8 mouse cellular contexts compared by ENCODE assay signal in genomic region chr12:8772451-8773143, GRCm38 (mm10). TPM values are rescaled to one million over a fixed set of nuclear protein-coding genes. Genes with fewer than 3 reads are reported as not detected.
A peak's percentile ranks its signal among the peaks of the same experiment; 100 is the strongest.
DNase-seq lines count a peak whose midpoint lies in the region; ATAC-seq lines count a peak whose summit lies in the region.

No protein-coding gene starts in this region.

- peaks cover 35% of the 10 kb centered on the region for H3K4me1 ChIP-seq in lung, embryonic 15.5 days

- H3K27me3 ChIP-seq in lung, embryonic 15.5 days: no peaks in the 10 kb centered on the region

- H3K9ac ChIP-seq in lung, embryonic 15.5 days: peak overlapping the region; percentile 92

- WGBS in lung, embryonic 15.5 days: under 1% methylated on average over 50 of the region's 55 CpGs

- peak overlapping the region; percentile 88 for H3K4me3 ChIP-seq in lung, embryonic 15.5 days

- peak; percentile 32 to 44 for DNase-seq in layer of hippocampus, postnatal 10 days (ENCODE audit: low spot score in 2 of 2)
- DNase-seq in layer of hippocampus, postnatal 14 days (ENCODE audit: low spot score in 2 of 2): no peak
- DNase-seq in cerebellum, adult 9-11 months: peak; percentile 63
- DNase-seq in kidney, adult 11 months: peak; percentile 22
- DNase-seq in ovary, postnatal 10 days (ENCODE audit: low spot score): peak; percentile 42
- no peak for DNase-seq in layer of hippocampus, postnatal 25 days (ENCODE audit: extremely low spot score in 1 of 2, low spot score in 1 of 2)

- H3K36me3 ChIP-seq in lung, embryonic 15.5 days: no peaks in the 10 kb centered on the region

- H3K27ac ChIP-seq in lung, embryonic 15.5 days: peak overlapping the region; percentile 88

- peak; percentile 25 for ATAC-seq in granulocyte monocyte progenitor cell, adult 5-6 weeks (replicated peaks; ENCODE audit: poor library complexity, severe bottlenecking)
- ATAC-seq in lung, embryonic 15.5 days (ENCODE audit: borderline replicate concordance, extremely low read depth, low FRiP score, low TSS enrichment): peak; percentile 40

- H3K4me2 ChIP-seq in lung, embryonic 15.5 days: peak overlapping the region; percentile 90

- H3K9me3 ChIP-seq in lung, embryonic 15.5 days: no peaks in the 10 kb centered on the region

RNA-seq across cellular contexts. Expression of gene Sdc1, which starts 1.5 kb away (rescaled TPM):
- 1 to 10 TPM; 4.8 to 5.2 TPM for total RNA-seq in layer of hippocampus, postnatal 10 days (2021)
- 1 to 10 TPM; 1.6 to 3.2 TPM for total RNA-seq in layer of hippocampus, postnatal 14 days (2021)
- total RNA-seq in granulocyte monocyte progenitor cell, adult 5-6 weeks (2014; fragmentation: Nextera tagmentation): 0.36 and 0.45 TPM in 2 replicates
- 0.69 and 1.2 TPM in 2 replicates for total RNA-seq in granulocyte monocyte progenitor cell, adult 5-6 weeks (2017)
- polyA plus RNA-seq in lung, embryonic 15.5 days (2015; fragmentation: Nextera tagmentation; extraction: Ambion mirVana): 139 and 142 TPM in 2 replicates
- total RNA-seq in layer of hippocampus, postnatal 25 days (2021): 1 to 10 TPM; 1.3 to 1.8 TPM

Comparison
In these comparisons a context has a peak if more than half of its experiments do, and no peak if none do; other contexts are left out.
1. DNase-seq: peak in layer of hippocampus, postnatal 10 days (2 of 2), cerebellum, adult 9-11 months (single experiment), kidney, adult 11 months (single experiment) and ovary, postnatal 10 days (single experiment); none in layer of hippocampus, postnatal 14 days (0 of 2) and layer of hippocampus, postnatal 25 days (0 of 2).